7 mouse cellular contexts compared by ENCODE assay signal in the genomic region with DNA sequence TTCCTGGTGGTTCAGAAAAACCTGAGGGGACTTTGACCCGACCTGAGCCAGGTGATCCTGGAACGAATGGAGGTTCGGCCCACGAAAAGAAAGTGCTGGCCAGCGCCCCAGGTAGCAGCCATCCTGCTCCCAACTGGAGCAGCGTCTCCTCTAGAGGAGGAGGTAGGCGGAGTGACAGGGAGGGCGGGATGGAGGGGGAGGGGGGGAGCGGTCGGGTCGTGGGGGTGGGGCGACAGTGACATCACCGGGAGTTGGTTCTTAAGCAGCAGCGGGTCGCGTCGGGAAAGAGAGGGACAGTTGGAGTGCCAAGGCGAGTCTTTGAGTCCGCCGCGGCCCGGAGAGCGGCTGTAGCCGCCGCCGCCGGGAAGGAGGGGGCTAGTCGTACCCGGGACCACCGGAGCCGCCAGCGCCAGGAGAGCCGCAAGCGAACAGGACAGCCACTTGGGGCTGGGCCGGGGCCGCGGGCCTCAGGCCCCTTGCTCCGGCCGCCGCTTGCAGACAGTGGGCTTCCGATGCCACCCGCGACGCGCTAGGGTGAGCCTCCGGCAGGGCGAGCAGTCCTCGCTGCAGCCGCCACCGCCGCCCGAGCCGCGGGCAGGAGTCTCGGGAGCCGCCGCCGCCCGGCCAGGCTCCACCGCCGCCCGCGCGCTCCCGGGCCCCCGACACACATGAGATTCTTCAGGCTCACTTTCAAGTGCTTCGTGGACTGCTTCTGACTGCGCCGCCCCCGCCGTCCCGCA. TPM values are rescaled to one million over a fixed set of nuclear protein-coding genes. Genes with fewer than 3 reads are reported as not detected.
DNase-seq lines count a peak whose midpoint lies in the region; ATAC-seq and TF ChIP-seq lines count a peak whose summit lies in the region.

A gene (plus strand): TSS at position 272 of the 740 bp plus-strand sequence.

- H3K36me3 ChIP-seq in hindbrain, embryonic 15.5 days, result no peaks in the 10 kb centered on the region

- H3K4me1 ChIP-seq in hindbrain, embryonic 15.5 days (replicated peaks), result peaks cover 21% of the 10 kb centered on the region

- H3K4me3 ChIP-seq in gastrocnemius, adult 2 months, result peak within 1 kb of the TSS; percentile 90
- peak within 1 kb of the TSS; percentile 62 for H3K4me3 ChIP-seq in hindbrain, embryonic 15.5 days

- H3K4me2 ChIP-seq in hindbrain, embryonic 15.5 days, result peak within 1 kb of the TSS; percentile 75

- no peak for TF ChIP-seq CTCF in gastrocnemius, adult 2 months (IDR thresholded peaks at IDR 0.05)

- peak within 1 kb of the TSS; percentile 74 for H3K9ac ChIP-seq in hindbrain, embryonic 15.5 days

- H3K27ac ChIP-seq in gastrocnemius, adult 2 months, result peak within 1 kb of the TSS; percentile 96
- peak within 1 kb of the TSS; percentile 73 for H3K27ac ChIP-seq in hindbrain, embryonic 15.5 days (replicated peaks)

- intact Hi-C loops in gastrocnemius, adult 2 months (cut with DNase I), result loop anchor here (1.0 to 5.0 kb wide), 2 partner anchors 18 to 114 kb away; a partner anchor contains a TSS

- 28% methylated on average over 35 of the region's 72 CpGs for WGBS in hindbrain, embryonic 15.5 days

- peak; percentile 86 for ATAC-seq in hindbrain, embryonic 15.5 days (ENCODE audit: low FRiP score, low read depth)

- H3K9me3 ChIP-seq in hindbrain, embryonic 15.5 days, result no peaks in the 10 kb centered on the region

- H3K27me3 ChIP-seq in hindbrain, embryonic 15.5 days, result no peaks in the 10 kb centered on the region

- peak; percentile 72 for DNase-seq in R1 (ENCODE audit: low read depth, low spot score)
- DNase-seq in cerebellum, adult 9-11 months, result peak; percentile 71
- DNase-seq in gastrocnemius, adult 2 months, result peak; percentile 87
- peak; percentile 57 to 58 for DNase-seq in left cerebral cortex, adult 18-20 months (ENCODE audit: low spot score in 2 of 2)
- peak; percentile 80 for DNase-seq in lung, postnatal 36 days
- DNase-seq in skeletal muscle tissue, adult 2 months (ENCODE audit: low read depth, low spot score), result peak; percentile 76

RNA-seq across cellular contexts. Expression of the gene that starts here (rescaled TPM):
- 100 to 1,000 TPM; 125 to 154 TPM for total RNA-seq in gastrocnemius, adult 2 months (2021)
- polyA plus RNA-seq in hindbrain, embryonic 15.5 days (2015; fragmentation: Nextera tagmentation; extraction: Ambion mirVana), result 6.7 and 7.0 TPM in 2 replicates
- total RNA-seq in left cerebral cortex, adult 18-20 months (2021), result 100 to 1,000 TPM in 1 of 2 experiments, 10 to 100 TPM in 1; 95.9 to 102 TPM

Comparison
In these comparisons a context has a peak if more than half of its experiments do, and no peak if none do; other contexts are left out.
1. Peak in every context shown above with its lines: DNase-seq, ATAC-seq, H3K4me3 ChIP-seq and H3K27ac ChIP-seq.